30 mouse cellular contexts compared by ENCODE assay signal in genomic region chr6:119022850-119023249, GRCm38 (mm10).
DNase-seq lines count a peak whose midpoint lies in the region; ATAC-seq and TF ChIP-seq lines count a peak whose summit lies in the region.
"Had no signal": no experiment of that assay in that cellular context is flagged by ENCODE, and none has a peak within 500 bp of the region (broad histone marks: within the 10 kb centered on the region; RNA-seq: fewer than 3 reads in every experiment).

No protein-coding gene starts in this region.

- no peak overlapping the region for H3K9ac ChIP-seq in forebrain, postnatal 0 days
- H3K9ac ChIP-seq in forebrain, embryonic 15.5 days (replicated peaks): no peak overlapping the region
- H3K9ac ChIP-seq in stomach, postnatal 0 days (ENCODE audit: low read length): no peak overlapping the region
- H3K9ac ChIP-seq: embryonic facial prominence, embryonic 15.5 days; heart, embryonic 13.5 days; hindbrain, embryonic 15.5 days; intestine, embryonic 15.5 days; limb, embryonic 15.5 days; lung, embryonic 15.5 days; neural tube, embryonic 12.5 days had no signal

- no peak for DNase-seq in forebrain, postnatal 0 days
- no peak for DNase-seq in layer of hippocampus, adult 2 months (ENCODE audit: low spot score in 2 of 2)
- no peak for DNase-seq in layer of hippocampus, adult 18-20 months (ENCODE audit: low spot score in 2 of 2)
- peak; percentile 39 for DNase-seq in lung, postnatal 10 days
- no peak for DNase-seq in lung, postnatal 4 days
- no peak for DNase-seq in stomach, postnatal 0 days (ENCODE audit: low spot score)
- DNase-seq: adrenal gland, adult 2 months; cerebellum, adult 11 months; cerebellum, adult 9-11 months; gastrocnemius, postnatal 10 days; heart, postnatal 4 days; kidney, postnatal 36 days; left cerebral cortex, postnatal 4 days; midbrain, embryonic 14.5 days; right cerebral cortex, postnatal 14 days; spleen, adult 18-20 months had no signal

- no peaks in the 10 kb centered on the region for H3K4me1 ChIP-seq in forebrain, postnatal 0 days (ENCODE audit: insufficient read depth)
- H3K4me1 ChIP-seq in forebrain, embryonic 15.5 days: peaks cover 5% of the 10 kb centered on the region
- no peaks in the 10 kb centered on the region for H3K4me1 ChIP-seq in stomach, postnatal 0 days (replicated peaks; ENCODE audit: control insufficient read depth, insufficient read depth)
- H3K4me1 ChIP-seq: megakaryocyte, embryonic 14.5 days had no signal

- TF ChIP-seq CTCF in forebrain, postnatal 0 days (IDR thresholded peaks at IDR 0.05; ENCODE audit: low read depth): peak; percentile 22; the same call in 1 of the 2 replicates
- TF ChIP-seq CTCF in layer of hippocampus, adult 2 months (conservative IDR thresholded peaks at IDR 0.05): 0 out of 2 replicates have a peak, but pooled peaks have one; percentile 12
- TF ChIP-seq CTCF in stomach, postnatal 0 days (IDR thresholded peaks at IDR 0.05; ENCODE audit: low read depth): peak; percentile 45

- WGBS in forebrain, postnatal 0 days: 69% methylated on average over 2 of the region's 2 CpGs
- WGBS in forebrain, embryonic 15.5 days: 72% methylated on average over 2 of the region's 2 CpGs
- 52% methylated on average over 2 of the region's 2 CpGs for WGBS in stomach, postnatal 0 days

- H3K36me3 ChIP-seq in forebrain, postnatal 0 days (ENCODE audit: insufficient read depth): no peaks in the 10 kb centered on the region
- no peaks in the 10 kb centered on the region for H3K36me3 ChIP-seq in forebrain, embryonic 15.5 days
- no peaks in the 10 kb centered on the region for H3K36me3 ChIP-seq in stomach, postnatal 0 days (ENCODE audit: control insufficient read depth, insufficient read depth, low read length)
- H3K36me3 ChIP-seq: embryonic facial prominence, embryonic 15.5 days; G1E; heart, embryonic 13.5 days; hindbrain, embryonic 15.5 days; intestine, embryonic 15.5 days; limb, embryonic 15.5 days; lung, embryonic 15.5 days; neural tube, embryonic 12.5 days had no signal

- no peaks in the 10 kb centered on the region for H3K9me3 ChIP-seq in forebrain, postnatal 0 days (ENCODE audit: low read length)
- no peaks in the 10 kb centered on the region for H3K9me3 ChIP-seq in forebrain, embryonic 15.5 days
- no peaks in the 10 kb centered on the region for H3K9me3 ChIP-seq in stomach, postnatal 0 days (ENCODE audit: control insufficient read depth, low read length)
- H3K9me3 ChIP-seq: embryonic facial prominence, embryonic 15.5 days; heart, embryonic 13.5 days; hindbrain, embryonic 15.5 days; intestine, embryonic 15.5 days; limb, embryonic 15.5 days; lung, embryonic 15.5 days; megakaryocyte, embryonic 14.5 days; neural tube, embryonic 12.5 days had no signal

- TF ChIP-seq EP300 in stomach, postnatal 0 days (optimal IDR thresholded peaks at IDR 0.05): no peak

- H3K27ac ChIP-seq in forebrain, postnatal 0 days (ENCODE audit: low read depth, low read length): no peak overlapping the region
- no peak overlapping the region for H3K27ac ChIP-seq in forebrain, embryonic 15.5 days (replicated peaks)
- no peak overlapping the region for H3K27ac ChIP-seq in layer of hippocampus, adult 2 months
- H3K27ac ChIP-seq in stomach, postnatal 0 days (replicated peaks): no peak overlapping the region
- H3K27ac ChIP-seq: embryonic facial prominence, embryonic 15.5 days; heart, adult 2 months; heart, embryonic 13.5 days; hindbrain, embryonic 15.5 days; intestine, embryonic 15.5 days; left cerebral cortex, adult 2 months; limb, embryonic 15.5 days; lung, embryonic 15.5 days; neural tube, embryonic 12.5 days had no signal

- no peak overlapping the region for H3K4me3 ChIP-seq in forebrain, postnatal 0 days (ENCODE audit: low read depth, low read length)
- no peak overlapping the region for H3K4me3 ChIP-seq in forebrain, embryonic 15.5 days
- no peak overlapping the region for H3K4me3 ChIP-seq in layer of hippocampus, adult 2 months
- no peak overlapping the region for H3K4me3 ChIP-seq in stomach, postnatal 0 days (ENCODE audit: low read depth, low read length)
- H3K4me3 ChIP-seq: embryonic facial prominence, embryonic 15.5 days; heart, adult 2 months; heart, embryonic 13.5 days; hindbrain, embryonic 15.5 days; intestine, embryonic 15.5 days; left cerebral cortex, adult 2 months; limb, embryonic 15.5 days; lung, embryonic 15.5 days; megakaryocyte, embryonic 14.5 days; neural tube, embryonic 12.5 days had no signal

- H3K27me3 ChIP-seq in forebrain, postnatal 0 days (ENCODE audit: insufficient read depth, low read length): no peaks in the 10 kb centered on the region
- H3K27me3 ChIP-seq in forebrain, embryonic 15.5 days: no peaks in the 10 kb centered on the region
- no peaks in the 10 kb centered on the region for H3K27me3 ChIP-seq in stomach, postnatal 0 days (ENCODE audit: control insufficient read depth, insufficient read depth, low read length)
- H3K27me3 ChIP-seq: embryonic facial prominence, embryonic 15.5 days; heart, embryonic 13.5 days; hindbrain, embryonic 15.5 days; intestine, embryonic 15.5 days; limb, embryonic 15.5 days; lung, embryonic 15.5 days; neural tube, embryonic 12.5 days had no signal

- no peak overlapping the region for H3K4me2 ChIP-seq in forebrain, postnatal 0 days (ENCODE audit: low read depth)
- no peak overlapping the region for H3K4me2 ChIP-seq in forebrain, embryonic 15.5 days (replicated peaks)
- no peak overlapping the region for H3K4me2 ChIP-seq in stomach, postnatal 0 days (replicated peaks; ENCODE audit: low read depth)
- H3K4me2 ChIP-seq: embryonic facial prominence, embryonic 15.5 days; heart, embryonic 13.5 days; hindbrain, embryonic 15.5 days; intestine, embryonic 15.5 days; limb, embryonic 15.5 days; lung, embryonic 15.5 days; neural tube, embryonic 12.5 days had no signal

- ATAC-seq in forebrain, postnatal 0 days: no peak
- no peak for ATAC-seq in forebrain, embryonic 15.5 days (replicated peaks)
- no peak for ATAC-seq in stomach, postnatal 0 days (ENCODE audit: low FRiP score, low TSS enrichment)
- no peak for ATAC-seq in CD4-positive, CD25-positive, alpha-beta regulatory T cell, adult 4 months
- ATAC-seq: forebrain, embryonic 14.5 days; intestine, embryonic 15.5 days had no signal
